Mouse (Mus musculus) hindbrain, embryonic 16.5 days (tissue): ENCODE data around the gene Adcy10. TPM values are rescaled to one million over a fixed set of nuclear protein-coding genes. Genes with fewer than 3 reads are reported as not detected.

Experiments
- ATAC-seq: fragments of 200-750 bp; cut with Nextera tagmentation; 2 replicates; pipeline ENCODE4 v1.8.0; 2017; ENCODE audit warnings: moderate TSS enrichment, moderate library complexity
- H3K27ac ChIP-seq: fragments of 300-500 bp; sonication (generic); 2 replicates; pipeline ENCODE4 v1.5.1; 2014; ENCODE audit warnings: low read depth, mild to moderate bottlenecking, control low read depth, low read length, moderate library complexity
- H3K27me3 ChIP-seq: fragments of 300-500 bp; sonication (generic); replicated peaks from 2 replicates; pipeline ENCODE4 v1.6.1; 2014; ENCODE audit warnings: low read length; ENCODE audit not compliant: control insufficient read depth, insufficient read depth
- H3K36me3 ChIP-seq: fragments of 300-500 bp; sonication (generic); 2 replicates; pipeline ENCODE4 v1.6.1; 2014; ENCODE audit warnings: mild to moderate bottlenecking, low read length, moderate library complexity, mixed read lengths; ENCODE audit not compliant: control insufficient read depth, insufficient read depth
- H3K4me1 ChIP-seq: fragments of 300-500 bp; sonication (generic); 2 replicates; pipeline ENCODE4 v1.6.1; 2014; ENCODE audit warnings: low read depth, low read length; ENCODE audit not compliant: control insufficient read depth, insufficient read depth
- H3K4me2 ChIP-seq: fragments of 300-500 bp; sonication (generic); 2 replicates; pipeline ENCODE4 v1.6.1; 2014; ENCODE audit warnings: mild to moderate bottlenecking, low read length, control low read depth, moderate library complexity
- H3K4me3 ChIP-seq: fragments of 300-500 bp; sonication (generic); 2 replicates; pipeline ENCODE4 v1.5.1; 2014; ENCODE audit warnings: mild to moderate bottlenecking, low read length, control low read depth, moderate library complexity
- H3K9ac ChIP-seq: fragments of 300-500 bp; sonication (generic); 2 replicates; pipeline ENCODE4 v1.6.1; 2014; ENCODE audit warnings: low read depth, mild to moderate bottlenecking, control low read depth, low read length, moderate library complexity
- H3K9me3 ChIP-seq: fragments of 300-500 bp; sonication (generic); 2 replicates; pipeline ENCODE4 v1.6.1; 2014; ENCODE audit warnings: mild to moderate bottlenecking, low read length, moderate library complexity; ENCODE audit not compliant: control insufficient read depth
- WGBS: fragments of 180-500 bp; shearing (Covaris S2); extraction: QIAGEN DNeasy Blood & Tissue Kit; methylation state at CpG from one replicate; pipeline ENCODE4 v1.1.7; 2014; 5-methylcytosine and 5-hydroxymethylcytosine counted together
- polyA plus RNA-seq: library from polyadenylated mRNA; unstranded; fragments of >200 nt; fragmentation: Nextera tagmentation; extraction: Ambion mirVana; gene quantifications from 2 replicates; pipeline ENCODE4 v1.2.1, GENCODE M21; 2015

Adcy10 gene
- polyA plus RNA-seq, 1 experiment from 2014 or later = 0.31 TPM

DNA sequence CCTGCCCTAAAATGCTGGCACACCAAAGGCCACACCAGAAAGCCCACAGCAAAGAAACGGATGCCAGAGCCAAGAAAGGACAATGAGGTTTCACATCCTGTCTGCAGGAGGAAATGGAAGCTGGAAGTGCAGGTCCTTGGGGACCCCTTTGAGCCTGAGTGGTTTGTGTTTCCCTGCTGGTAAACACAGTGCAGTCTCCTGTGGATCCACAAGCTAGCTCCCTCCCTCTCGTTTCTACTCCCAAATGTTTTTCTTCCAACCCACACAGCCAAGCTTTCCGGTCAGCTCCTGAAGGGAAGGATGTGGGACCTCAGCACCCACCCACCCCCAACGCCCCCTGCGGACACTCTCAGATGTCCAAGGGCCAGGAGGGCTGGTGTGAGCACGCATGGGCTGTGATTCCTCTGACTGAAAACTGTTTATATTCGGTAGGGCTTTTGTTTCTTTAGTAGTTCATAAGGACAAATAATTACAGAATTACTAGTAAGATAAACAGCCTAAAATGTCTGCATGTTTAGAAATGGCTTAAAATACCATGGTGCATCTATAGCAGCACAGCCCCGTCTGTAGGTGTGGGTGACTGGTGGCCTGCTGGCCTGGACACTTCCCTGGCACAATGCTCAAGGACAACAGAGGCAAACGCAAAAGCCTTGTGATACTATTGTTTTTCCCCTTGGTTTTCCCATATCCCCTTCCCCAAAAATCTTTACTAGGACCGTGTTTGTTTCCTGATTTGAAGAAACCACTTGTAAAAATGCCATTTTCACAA is 104.5 kb downstream of the Adcy10 start:
- Histone ChIP-seq H3K4me3 (no peak overlapping the region), H3K4me1 (peaks cover 5% of the 10 kb centered on the region), H3K9ac (no peak overlapping the region; the same call in 1 of the 2 replicates), H3K27me3 (no peaks in the 10 kb centered on the region), H3K4me2 (no peak overlapping the region), H3K27ac (peak overlapping the region; percentile 39; the same call in 1 of the 2 replicates), H3K9me3 (no peaks in the 10 kb centered on the region), H3K36me3 (peaks cover 12% of the 10 kb centered on the region; the same call in 1 of the 2 replicates)
- peak; percentile 47; the same call in 1 of the 2 replicates for ATAC-seq
- WGBS = 60% methylated on average over 10 of the region's 10 CpGs

DNA sequence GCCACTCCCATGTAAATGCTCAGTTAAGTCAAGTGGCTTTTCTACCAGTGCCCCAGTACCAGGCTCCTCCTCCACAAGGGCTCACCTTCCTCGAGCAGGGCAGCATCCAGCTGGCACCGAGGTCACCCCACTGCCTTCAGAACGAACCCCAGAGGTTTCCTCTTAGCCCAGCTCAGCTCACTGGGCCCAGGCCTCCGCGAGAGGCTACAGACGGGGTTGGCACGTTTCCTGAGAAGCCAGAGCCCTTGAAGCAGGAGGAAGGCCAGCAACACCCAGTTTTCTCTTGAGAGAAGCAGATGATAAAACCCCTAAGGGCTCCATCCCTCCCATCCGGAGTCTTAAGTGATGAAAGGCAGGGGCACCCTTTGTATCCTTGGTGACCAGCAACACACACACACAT is 105.8 kb downstream of the Adcy10 start:
- no peak overlapping the region for H3K27ac ChIP-seq
- H3K9me3 ChIP-seq = no peaks in the 10 kb centered on the region
- no peak for ATAC-seq
- no peak overlapping the region for H3K4me2 ChIP-seq
- no peaks in the 10 kb centered on the region for H3K27me3 ChIP-seq
- H3K4me1 ChIP-seq = peaks cover 5% of the 10 kb centered on the region
- H3K9ac ChIP-seq = no peak overlapping the region
- 86% methylated on average over 8 of the region's 8 CpGs for WGBS
- peaks cover 17% of the 10 kb centered on the region; the same call in 1 of the 2 replicates for H3K36me3 ChIP-seq
- no peak overlapping the region for H3K4me3 ChIP-seq

DNA sequence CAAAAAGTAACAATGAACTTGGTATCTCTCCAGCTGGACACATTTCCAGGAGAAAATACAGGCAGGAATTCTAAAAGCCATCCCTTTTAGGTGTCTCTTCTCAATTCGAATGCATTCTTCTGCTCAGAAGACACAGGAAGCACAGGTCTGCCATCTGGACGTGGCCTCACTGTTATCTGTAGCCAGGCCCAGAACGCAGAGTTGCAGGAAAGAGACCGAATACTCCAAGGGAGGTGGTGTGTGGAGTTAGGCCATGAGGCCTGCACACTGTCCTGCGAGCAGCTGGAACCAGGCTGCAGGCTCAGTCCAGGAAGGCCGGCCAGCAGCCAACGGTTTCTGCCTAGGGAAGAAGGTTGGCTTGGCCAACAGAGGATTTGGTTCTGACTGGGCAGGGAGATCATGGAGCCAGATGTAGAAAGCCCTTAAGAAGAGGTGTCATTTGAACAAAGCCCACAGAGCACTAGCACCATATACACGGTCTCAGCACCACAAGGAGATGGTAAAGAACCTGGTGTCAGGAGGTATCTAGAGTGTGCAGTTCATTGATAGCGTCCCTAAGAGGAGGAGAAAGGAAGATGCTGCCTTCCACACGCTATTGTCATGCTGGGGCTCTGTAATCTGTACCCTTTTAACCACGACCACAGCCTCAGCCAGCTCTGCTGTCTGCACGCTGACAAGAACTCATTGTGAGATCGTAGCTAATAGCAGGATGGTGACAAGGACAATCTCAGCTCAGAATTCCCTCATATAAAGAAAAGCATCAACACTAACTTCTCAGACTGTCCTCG is 107.5 kb downstream of the Adcy10 start:
- peaks cover 17% of the 10 kb centered on the region; the same call in 1 of the 2 replicates for H3K36me3 ChIP-seq
- H3K9ac ChIP-seq = no peak overlapping the region
- no peaks in the 10 kb centered on the region for H3K9me3 ChIP-seq
- ATAC-seq = no peak
- H3K4me1 ChIP-seq = peaks cover 5% of the 10 kb centered on the region
- 91% methylated on average over 14 of the region's 14 CpGs for WGBS
- no peak overlapping the region for H3K4me3 ChIP-seq
- H3K27me3 ChIP-seq = no peaks in the 10 kb centered on the region
- no peak overlapping the region for H3K27ac ChIP-seq
- H3K4me2 ChIP-seq = no peak overlapping the region

DNA sequence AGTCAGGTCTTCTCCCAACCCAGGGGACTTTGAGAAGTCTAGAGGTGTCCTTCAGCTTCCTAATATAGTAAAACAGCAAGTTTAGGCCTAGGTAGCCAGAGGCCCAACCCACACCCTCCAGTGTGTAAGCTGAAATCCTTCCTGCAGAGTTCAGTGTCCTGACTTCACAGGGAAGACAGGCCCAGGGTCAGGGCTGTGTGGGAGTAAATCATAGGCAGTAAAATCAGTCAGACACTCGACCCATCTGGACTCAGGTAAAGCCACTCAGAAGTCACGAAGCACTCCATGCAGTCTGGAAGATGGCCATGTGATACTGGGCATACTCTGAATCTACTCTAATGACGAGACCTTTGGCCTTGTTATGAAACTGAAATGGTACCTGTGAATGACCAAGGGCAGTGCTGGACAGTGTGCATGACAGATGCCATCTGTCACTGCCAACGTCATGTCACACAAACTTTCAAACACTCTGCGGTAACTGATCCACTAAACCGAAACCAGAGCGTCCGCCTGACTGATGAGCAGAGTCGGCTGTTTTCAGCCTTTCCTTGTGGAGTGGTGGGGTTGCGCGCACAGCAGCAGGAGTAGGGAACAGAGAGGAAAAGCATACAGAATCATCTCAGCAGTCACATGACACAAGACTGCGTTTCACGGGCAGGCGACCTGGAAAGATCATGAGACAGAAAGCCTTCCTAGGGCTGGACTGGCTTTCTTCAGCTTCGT is 109.9 kb downstream of the Adcy10 start:
- Histone ChIP-seq H3K4me1 (no peaks in the 10 kb centered on the region), H3K27me3 (no peaks in the 10 kb centered on the region), H3K9me3 (no peaks in the 10 kb centered on the region), H3K4me2 (no peak overlapping the region), H3K9ac (no peak overlapping the region), H3K27ac (no peak overlapping the region), H3K36me3 (peaks cover 17% of the 10 kb centered on the region), H3K4me3 (no peak overlapping the region)
- 91% methylated on average over 15 of the region's 15 CpGs for WGBS
- no peak; the same call in 1 of the 2 replicates for ATAC-seq

DNA sequence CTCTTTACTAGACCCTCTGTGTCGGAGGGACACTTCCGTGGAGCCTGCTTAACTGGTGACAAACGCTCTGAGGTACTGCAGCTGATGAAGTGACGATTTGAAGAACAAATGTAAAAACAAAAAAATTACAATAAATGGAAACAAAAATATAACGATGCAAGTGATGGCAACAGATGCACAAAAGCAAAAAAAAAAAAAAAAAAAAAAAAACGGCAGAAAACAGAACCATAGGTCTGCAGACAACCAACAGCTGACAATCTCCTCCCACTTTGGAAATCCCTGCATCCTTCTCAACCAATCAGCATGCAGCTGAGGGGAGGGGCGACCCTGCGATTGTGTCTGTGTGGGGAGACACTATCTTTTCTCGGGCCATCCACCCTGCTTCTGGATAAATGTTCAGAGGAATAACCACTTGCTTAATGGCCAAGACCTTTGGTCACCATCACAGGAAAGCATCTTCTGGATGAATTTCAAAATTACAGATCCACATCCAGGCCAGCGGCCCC is 116.8 kb downstream of the Adcy10 start:
- Histone ChIP-seq H3K4me1 (no peaks in the 10 kb centered on the region), H3K27ac (no peak overlapping the region), H3K9ac (no peak overlapping the region), H3K27me3 (no peaks in the 10 kb centered on the region), H3K4me3 (no peak overlapping the region), H3K36me3 (peaks cover 11% of the 10 kb centered on the region; the same call in 1 of the 2 replicates), H3K9me3 (no peaks in the 10 kb centered on the region), H3K4me2 (no peak overlapping the region)
- WGBS = 86% methylated on average over 9 of the region's 10 CpGs
- ATAC-seq = no peak

DNA sequence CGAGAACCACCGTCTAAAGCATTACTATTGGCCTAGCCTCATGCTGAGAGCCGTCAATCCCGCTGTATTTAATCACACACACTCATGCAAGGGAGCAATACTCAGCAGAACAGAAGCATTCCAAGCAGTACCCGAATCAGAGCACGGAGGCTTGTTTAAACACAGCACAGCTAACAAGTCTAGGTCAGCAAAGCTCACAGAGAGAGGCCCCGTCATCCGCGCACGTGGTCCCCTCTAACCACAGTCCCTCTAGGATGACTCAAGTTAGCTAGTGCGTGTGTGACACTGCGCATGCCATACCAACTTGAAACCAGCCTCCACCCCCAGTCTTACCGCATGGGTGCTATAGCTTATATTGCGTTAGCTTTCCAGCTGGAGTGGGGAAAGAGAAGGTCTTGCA is 118.2 kb downstream of the Adcy10 start:
- Histone ChIP-seq H3K9me3 (no peaks in the 10 kb centered on the region), H3K4me2 (no peak overlapping the region), H3K4me3 (no peak overlapping the region), H3K36me3 (peaks cover 11% of the 10 kb centered on the region; the same call in 1 of the 2 replicates), H3K27me3 (no peaks in the 10 kb centered on the region), H3K9ac (no peak overlapping the region), H3K27ac (no peak overlapping the region), H3K4me1 (no peaks in the 10 kb centered on the region)
- no peak for ATAC-seq
- 88% methylated on average over 14 of the region's 14 CpGs for WGBS

DNA sequence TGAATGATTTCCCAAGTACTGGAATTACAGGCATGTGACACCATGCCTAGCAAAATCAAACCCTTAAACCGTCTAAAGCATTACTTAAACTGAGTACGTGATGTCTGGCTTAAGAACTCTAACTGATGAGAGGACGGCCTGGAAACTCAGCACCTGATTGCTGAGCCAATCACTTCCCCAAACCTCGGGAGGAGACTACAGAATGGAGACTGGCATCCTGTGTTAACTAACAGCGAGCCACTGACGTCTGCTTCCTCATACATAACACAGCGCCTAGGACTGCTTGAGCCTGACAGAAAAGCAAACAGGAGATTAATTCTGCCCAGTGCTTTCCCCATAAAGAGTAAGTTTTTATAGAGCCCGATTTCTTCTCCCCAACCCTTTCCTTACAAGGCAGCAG is 119.2 kb downstream of the Adcy10 start:
- WGBS = 90% methylated on average over 8 of the region's 8 CpGs

DNA sequence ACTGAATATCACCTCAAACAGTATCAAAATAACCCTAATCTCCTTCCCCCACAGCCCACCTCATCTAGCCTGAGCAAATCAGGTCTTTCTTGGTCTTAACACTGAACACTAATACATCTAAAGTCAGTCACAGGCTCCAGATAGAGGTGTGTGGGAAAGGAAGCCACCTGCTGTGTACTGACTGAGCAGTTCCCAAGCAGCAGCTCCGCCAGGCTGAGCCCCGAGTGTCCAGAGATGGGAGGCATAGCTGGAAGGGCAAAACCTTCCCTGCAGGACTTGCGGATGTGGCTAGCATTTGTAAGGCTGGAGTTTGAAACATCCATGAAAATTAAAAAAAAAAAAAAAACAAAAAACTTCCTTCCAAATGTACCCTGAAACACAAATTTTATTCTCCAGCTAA is 120.1 kb downstream of the Adcy10 start:
- Histone ChIP-seq H3K4me1 (peaks cover 6% of the 10 kb centered on the region), H3K9me3 (no peaks in the 10 kb centered on the region), H3K4me2 (no peak overlapping the region), H3K4me3 (no peak overlapping the region), H3K36me3 (peaks cover 11% of the 10 kb centered on the region; the same call in 1 of the 2 replicates), H3K9ac (no peak overlapping the region), H3K27me3 (no peaks in the 10 kb centered on the region), H3K27ac (no peak overlapping the region)
- 84% methylated on average over 3 of the region's 3 CpGs for WGBS
- no peak for ATAC-seq

More for the DNA sequence above, 119.2 kb downstream of the Adcy10 start:
- Histone ChIP-seq H3K9ac (no peak overlapping the region), H3K4me1 (no peaks in the 10 kb centered on the region), H3K27ac (no peak overlapping the region), H3K36me3 (peaks cover 11% of the 10 kb centered on the region; the same call in 1 of the 2 replicates), H3K4me3 (no peak overlapping the region), H3K27me3 (no peaks in the 10 kb centered on the region), H3K9me3 (no peaks in the 10 kb centered on the region), H3K4me2 (no peak overlapping the region)
- ATAC-seq = no peak
